Mouse (Mus musculus): ENCODE measurements around the gene Tmem130. TPM values are rescaled to one million over a fixed set of nuclear protein-coding genes. Genes with fewer than 3 reads are reported as not detected.
"Not testable (repeated sequence)": the region's sequence is repeated elsewhere in the genome, so short reads cannot be mapped to it uniquely, and the experiment has no call there.

Tmem130 gene
- polyA plus RNA-seq, 1 experiment: 117 TPM

- peak overlapping the region; percentile 91 for H3K4me3 ChIP-seq (ENCODE audit: insufficient read depth, low read length)
- no peak overlapping the region for H3K27ac ChIP-seq (ENCODE audit: insufficient read depth, low read length)
- peaks cover 5% of the 10 kb centered on the region; the same call in 1 of the 2 replicates for H3K4me1 ChIP-seq (ENCODE audit: control insufficient read depth, insufficient read depth, low read length)
- TF ChIP-seq POLR2A (IDR thresholded peaks at IDR 0.05; ENCODE audit: extremely low read depth, insufficient read depth, low read length) (no peak), CTCF (IDR thresholded peaks at IDR 0.05; ENCODE audit: extremely low read depth, insufficient read depth, low read length) (no peak)
Observed at GRCm38 (mm10) chr5:144769067-144769482, 7.5 kb upstream of the Tmem130 start.

- Histone ChIP-seq H3K27ac (ENCODE audit: insufficient read depth, low read length) (peak overlapping the region; percentile 100), H3K4me1 (ENCODE audit: control insufficient read depth, insufficient read depth, low read length) (peaks cover 5% of the 10 kb centered on the region; the same call in 1 of the 2 replicates), H3K4me3 (ENCODE audit: insufficient read depth, low read length) (peak overlapping the region; percentile 91)
- TF ChIP-seq POLR2A (IDR thresholded peaks at IDR 0.05; ENCODE audit: extremely low read depth, insufficient read depth, low read length) (peak; percentile 29; the same call in 1 of the 2 replicates), CTCF (IDR thresholded peaks at IDR 0.05; ENCODE audit: extremely low read depth, insufficient read depth, low read length) (peak; percentile 42)
Observed at GRCm38 (mm10) chr5:144767911-144768841, 6.6 kb upstream of the Tmem130 start.

GRCm38 (mm10) chr5:144767106-144767798 lies 5.6 kb upstream of the Tmem130 start, which contains the start of gene Trrap:
TSS of gene Trrap (plus strand) at chr5:144767732.
- H3K4me1 ChIP-seq (ENCODE audit: control insufficient read depth, insufficient read depth, low read length): not testable (repeated sequence)
- Histone ChIP-seq H3K27ac (ENCODE audit: insufficient read depth, low read length) (peak within 1 kb of the TSS; percentile 100), H3K4me3 (ENCODE audit: insufficient read depth, low read length) (peak within 1 kb of the TSS; percentile 91)

GRCm38 (mm10) chr5:144766646-144767045 lies 5.0 kb upstream of the Tmem130 start:
- Histone ChIP-seq H3K27ac (ENCODE audit: insufficient read depth, low read length) (no peak overlapping the region), H3K4me3 (ENCODE audit: insufficient read depth, low read length) (no peak overlapping the region; the same call in 1 of the 2 replicates)

GRCm38 (mm10) chr5:144766026-144766425 lies 4.4 kb upstream of the Tmem130 start:
- no peak overlapping the region for H3K4me3 ChIP-seq (ENCODE audit: insufficient read depth, low read length)
- peaks cover 5% of the 10 kb centered on the region; the same call in 1 of the 2 replicates for H3K4me1 ChIP-seq (ENCODE audit: control insufficient read depth, insufficient read depth, low read length)
- no peak for TF ChIP-seq POLR2A (IDR thresholded peaks at IDR 0.05; ENCODE audit: extremely low read depth, insufficient read depth, low read length)
- no peak for TF ChIP-seq CTCF (IDR thresholded peaks at IDR 0.05; ENCODE audit: extremely low read depth, insufficient read depth, low read length)
- no peak overlapping the region for H3K27ac ChIP-seq (ENCODE audit: insufficient read depth, low read length)

More at GRCm38 (mm10) chr5:144766646-144767045, 5.0 kb upstream of the Tmem130 start:
- TF ChIP-seq CTCF (IDR thresholded peaks at IDR 0.05; ENCODE audit: extremely low read depth, insufficient read depth, low read length) (no peak), POLR2A (IDR thresholded peaks at IDR 0.05; ENCODE audit: extremely low read depth, insufficient read depth, low read length) (no peak)
- H3K4me1 ChIP-seq (ENCODE audit: control insufficient read depth, insufficient read depth, low read length): peaks cover 5% of the 10 kb centered on the region; the same call in 1 of the 2 replicates

GRCm38 (mm10) chr5:144758422-144758821 lies 3.2 kb downstream of the Tmem130 start:
- Histone ChIP-seq H3K4me3 (ENCODE audit: insufficient read depth, low read length) (no peak overlapping the region), H3K27ac (ENCODE audit: insufficient read depth, low read length) (no peak overlapping the region), H3K4me1 (ENCODE audit: control insufficient read depth, insufficient read depth, low read length) (0 out of 2 replicates have a peak, but pooled peaks cover 1% of the 10 kb centered on the region)
- no peak for TF ChIP-seq POLR2A (IDR thresholded peaks at IDR 0.05; ENCODE audit: extremely low read depth, insufficient read depth, low read length)
- no peak for TF ChIP-seq CTCF (IDR thresholded peaks at IDR 0.05; ENCODE audit: extremely low read depth, insufficient read depth, low read length)

GRCm38 (mm10) chr5:144757402-144757801 lies 4.2 kb downstream of the Tmem130 start:
- no peak overlapping the region for H3K27ac ChIP-seq (ENCODE audit: insufficient read depth, low read length)
- TF ChIP-seq CTCF (IDR thresholded peaks at IDR 0.05; ENCODE audit: extremely low read depth, insufficient read depth, low read length): no peak
- TF ChIP-seq POLR2A (IDR thresholded peaks at IDR 0.05; ENCODE audit: extremely low read depth, insufficient read depth, low read length): no peak
- no peak overlapping the region for H3K4me3 ChIP-seq (ENCODE audit: insufficient read depth, low read length)
- 0 out of 2 replicates have a peak, but pooled peaks cover 1% of the 10 kb centered on the region for H3K4me1 ChIP-seq (ENCODE audit: control insufficient read depth, insufficient read depth, low read length)

- 0 out of 2 replicates have a peak, but pooled peaks cover 1% of the 10 kb centered on the region for H3K4me1 ChIP-seq (ENCODE audit: control insufficient read depth, insufficient read depth, low read length)
- TF ChIP-seq CTCF (IDR thresholded peaks at IDR 0.05; ENCODE audit: extremely low read depth, insufficient read depth, low read length): no peak
- no peak for TF ChIP-seq POLR2A (IDR thresholded peaks at IDR 0.05; ENCODE audit: extremely low read depth, insufficient read depth, low read length)
- no peak overlapping the region for H3K4me3 ChIP-seq (ENCODE audit: insufficient read depth, low read length)
- H3K27ac ChIP-seq (ENCODE audit: insufficient read depth, low read length): no peak overlapping the region
Observed at GRCm38 (mm10) chr5:144755191-144755590, 6.4 kb downstream of the Tmem130 start.

GRCm38 (mm10) chr5:144753041-144753440 lies 8.6 kb downstream of the Tmem130 start:
- TF ChIP-seq CTCF (IDR thresholded peaks at IDR 0.05; ENCODE audit: extremely low read depth, insufficient read depth, low read length) (peak; percentile 48), POLR2A (IDR thresholded peaks at IDR 0.05; ENCODE audit: extremely low read depth, insufficient read depth, low read length) (no peak)
- H3K27ac ChIP-seq (ENCODE audit: insufficient read depth, low read length): no peak overlapping the region
- H3K4me1 ChIP-seq (ENCODE audit: control insufficient read depth, insufficient read depth, low read length): no peaks in the 10 kb centered on the region
- H3K4me3 ChIP-seq (ENCODE audit: insufficient read depth, low read length): no peak overlapping the region

Data from cortical plate, adult 2 months (tissue).